Mouse (Mus musculus) neural tube, embryonic 15.5 days (tissue): Measurements from ENCODE around the gene Ifngr2. TPM values are rescaled to one million over a fixed set of nuclear protein-coding genes. Genes with fewer than 3 reads are reported as not detected.

Experiments
- ATAC-seq: fragments of 200-750 bp; cut with Nextera tagmentation; 2 replicates; pipeline ENCODE4 v1.8.0; 2017; ENCODE audit warnings: mild to moderate bottlenecking, moderate TSS enrichment, moderate library complexity; ENCODE audit not compliant: low FRiP score
- H3K27ac ChIP-seq: fragments of 300-500 bp; sonication (generic); replicated peaks from 2 replicates; pipeline ENCODE4 v1.5.1; 2015; ENCODE audit warnings: mild to moderate bottlenecking, inconsistent platforms
- H3K27me3 ChIP-seq: fragments of 300-500 bp; sonication (generic); replicated peaks from 2 replicates; pipeline ENCODE4 v1.6.1; 2015; ENCODE audit warnings: inconsistent platforms
- H3K36me3 ChIP-seq: fragments of 300-500 bp; sonication (generic); 2 replicates; pipeline ENCODE4 v1.6.1; 2015; ENCODE audit warnings: inconsistent platforms
- H3K4me1 ChIP-seq: fragments of 300-500 bp; sonication (generic); 2 replicates; pipeline ENCODE4 v1.6.1; 2015; ENCODE audit warnings: inconsistent platforms
- H3K4me2 ChIP-seq: fragments of 300-500 bp; sonication (generic); 2 replicates; pipeline ENCODE4 v1.6.1; 2015; ENCODE audit warnings: inconsistent platforms, mild to moderate bottlenecking, moderate library complexity
- H3K4me3 ChIP-seq: fragments of 300-500 bp; sonication (generic); replicated peaks from 2 replicates; pipeline ENCODE4 v1.5.1; 2015; ENCODE audit warnings: mild to moderate bottlenecking, inconsistent platforms
- H3K9ac ChIP-seq: fragments of 300-500 bp; sonication (generic); replicated peaks from 2 replicates; pipeline ENCODE4 v1.6.1; 2015; ENCODE audit warnings: mild to moderate bottlenecking, inconsistent platforms
- H3K9me3 ChIP-seq: fragments of 300-500 bp; sonication (generic); replicated peaks from 2 replicates; pipeline ENCODE4 v1.6.1; 2016; ENCODE audit warnings: inconsistent platforms
- WGBS: fragments of 180-500 bp; shearing (Covaris S2); methylation state at CpG from one replicate; pipeline ENCODE4 v1.1.7; 2015; ENCODE audit warnings: mixed read lengths; 5-methylcytosine and 5-hydroxymethylcytosine counted together
- polyA plus RNA-seq: library from polyadenylated mRNA; unstranded; fragments of >200 nt; fragmentation: Nextera tagmentation; extraction: Ambion mirVana; gene quantifications from 2 replicates; pipeline ENCODE4 v1.2.1, GENCODE M21; 2015

Gene Ifngr2
- polyA plus RNA-seq, 1 experiment from 2014 or later = 112 TPM

DNA sequence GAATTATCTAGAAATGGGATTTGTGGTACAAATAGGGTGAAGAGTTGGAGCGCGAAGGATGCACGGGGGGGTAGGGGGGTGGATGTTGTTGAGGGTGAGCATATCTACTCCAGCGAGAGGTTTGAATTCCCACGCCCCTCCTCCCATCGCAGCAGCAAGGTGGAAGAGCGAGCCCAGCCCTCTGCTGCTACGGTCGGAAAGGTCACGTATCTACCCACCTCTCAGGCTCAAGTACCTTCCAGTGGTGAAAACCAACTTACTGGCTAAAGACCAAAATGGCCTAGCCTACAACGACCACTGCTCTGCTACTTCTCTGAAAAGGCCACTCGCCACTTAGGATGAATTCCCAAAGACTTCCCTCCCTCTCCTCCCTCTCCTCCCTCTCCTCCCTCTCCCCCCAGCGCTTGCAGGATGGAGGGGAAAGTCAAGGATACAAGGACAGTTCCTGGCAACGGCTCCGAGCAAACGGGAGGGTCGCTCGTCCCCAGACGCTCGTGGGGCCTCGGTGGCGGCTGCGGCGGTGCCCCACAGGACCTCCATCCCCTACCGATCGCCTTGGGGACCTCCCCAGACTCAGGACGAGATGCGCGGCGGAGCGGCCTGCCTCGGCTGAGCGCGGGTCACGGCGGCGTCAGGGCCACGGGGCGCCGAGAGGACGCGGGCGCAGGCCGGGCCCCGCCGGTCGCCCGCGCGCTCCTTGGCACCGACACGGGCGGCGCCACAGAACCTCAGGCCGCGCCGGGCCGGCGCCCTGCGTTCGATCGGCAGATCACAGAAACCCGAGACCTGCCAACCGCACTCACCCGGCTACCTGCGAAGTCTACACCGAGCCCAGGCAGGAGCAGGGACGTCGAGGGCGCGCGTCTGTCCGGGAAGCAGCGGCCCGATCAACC, 50.2 kb downstream of the Ifngr2 start:
- peak overlapping the region; percentile 91 for H3K4me2 ChIP-seq
- under 1% methylated on average over 73 of the region's 75 CpGs for WGBS
- ATAC-seq = peak; percentile 0

DNA sequence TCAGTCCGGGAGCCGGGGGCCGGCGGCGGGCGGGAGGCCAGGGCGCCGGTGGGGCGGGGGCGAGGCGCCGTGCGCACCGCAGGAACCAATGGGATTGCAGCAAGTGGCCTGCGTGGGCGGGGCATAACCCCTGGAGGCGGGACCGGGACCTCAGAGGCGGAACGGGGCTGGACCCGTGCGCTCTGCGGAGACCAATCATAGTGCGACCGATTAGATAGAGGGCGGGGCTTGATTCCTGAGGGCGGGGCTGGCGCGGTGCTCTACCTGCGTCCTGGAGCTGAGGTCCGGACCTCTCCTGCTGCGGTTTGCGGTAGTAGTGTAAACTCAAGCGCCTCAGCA, 50.8 kb downstream of the Ifngr2 start, which contains the start of gene Tmem50b:
Tmem50b (minus strand) TSS at position 129 of the 339 bp plus-strand sequence.
- H3K36me3 ChIP-seq = no peaks in the 10 kb centered on the region
- H3K4me3 ChIP-seq = peak within 1 kb of the TSS; percentile 88
- peak within 1 kb of the TSS; percentile 86 for H3K27ac ChIP-seq
- peak within 1 kb of the TSS; percentile 91 for H3K4me2 ChIP-seq
- ATAC-seq = peak; percentile 99
- H3K4me1 ChIP-seq = peaks cover 31% of the 10 kb centered on the region
- under 1% methylated on average over 34 of the region's 34 CpGs for WGBS
- H3K9me3 ChIP-seq = no peaks in the 10 kb centered on the region
- H3K9ac ChIP-seq = peak within 1 kb of the TSS; percentile 77
- peaks cover 4% of the 10 kb centered on the region; the same call in 1 of the 2 replicates for H3K27me3 ChIP-seq

More for the DNA sequence above, 50.2 kb downstream of the Ifngr2 start:
- Histone ChIP-seq H3K9me3 (no peaks in the 10 kb centered on the region), H3K4me1 (peaks cover 36% of the 10 kb centered on the region), H3K27me3 (peaks cover 4% of the 10 kb centered on the region; the same call in 1 of the 2 replicates), H3K4me3 (peak overlapping the region; percentile 88), H3K27ac (peak overlapping the region; percentile 86), H3K36me3 (no peaks in the 10 kb centered on the region), H3K9ac (peak overlapping the region; percentile 77)

DNA sequence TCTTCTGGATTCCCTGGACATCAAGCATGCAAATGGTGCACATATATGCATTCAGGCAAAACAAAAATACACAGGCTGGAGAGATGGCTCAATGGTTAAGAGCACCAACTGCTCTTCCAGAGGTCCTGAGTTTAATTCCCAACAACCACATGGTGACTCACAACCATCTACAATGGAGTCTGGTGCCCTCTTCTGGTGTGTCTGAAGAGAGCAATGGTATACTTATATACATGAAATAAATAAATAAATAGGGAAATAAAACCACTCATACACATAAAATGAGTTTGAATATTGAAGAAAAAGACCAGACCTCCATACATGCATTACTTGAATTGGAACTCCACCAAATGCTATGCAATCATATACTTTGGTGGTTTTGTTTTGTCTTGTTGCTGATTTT, 52.4 kb downstream of the Ifngr2 start:
- no peaks in the 10 kb centered on the region for H3K36me3 ChIP-seq
- H3K27me3 ChIP-seq = peaks cover 4% of the 10 kb centered on the region; the same call in 1 of the 2 replicates
- no peak overlapping the region for H3K4me2 ChIP-seq
- H3K9me3 ChIP-seq = no peaks in the 10 kb centered on the region
- H3K4me3 ChIP-seq = no peak overlapping the region
- ATAC-seq = no peak
- peaks cover 24% of the 10 kb centered on the region for H3K4me1 ChIP-seq
- H3K9ac ChIP-seq = no peak overlapping the region
- no peak overlapping the region for H3K27ac ChIP-seq

- Histone ChIP-seq H3K27ac (no peak overlapping the region), H3K27me3 (peaks cover 4% of the 10 kb centered on the region; the same call in 1 of the 2 replicates), H3K9ac (no peak overlapping the region), H3K4me3 (no peak overlapping the region), H3K4me1 (peaks cover 13% of the 10 kb centered on the region), H3K36me3 (no peaks in the 10 kb centered on the region), H3K9me3 (no peaks in the 10 kb centered on the region), H3K4me2 (no peak overlapping the region)
- WGBS = 68% methylated on average over 4 of the region's 4 CpGs
- ATAC-seq = no peak
Observed at GRCm38 (mm10) chr16:91601081-91601480, 54.2 kb downstream of the Ifngr2 start.

DNA sequence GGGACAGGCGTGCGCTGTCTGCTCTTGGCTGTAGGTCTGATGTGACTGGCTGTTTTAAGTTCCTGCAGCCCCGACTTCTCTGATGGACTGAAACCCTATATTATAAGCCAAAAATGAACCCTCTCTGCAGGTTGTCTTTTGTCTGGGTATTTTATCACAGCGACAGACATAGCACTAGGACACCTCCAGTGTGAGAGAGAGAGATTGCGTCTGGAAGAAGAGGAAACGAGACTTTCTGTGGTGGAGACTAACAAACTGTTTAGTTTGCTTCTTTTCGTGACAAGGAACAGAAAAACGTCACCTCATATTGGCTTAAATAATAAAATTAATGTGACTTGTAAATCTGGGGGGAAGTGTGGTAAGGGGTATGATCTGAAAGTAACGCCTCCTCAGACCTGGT, 54.8 kb downstream of the Ifngr2 start:
- H3K4me2 ChIP-seq = no peak overlapping the region
- WGBS = 61% methylated on average over 9 of the region's 9 CpGs
- no peak overlapping the region for H3K4me3 ChIP-seq
- H3K4me1 ChIP-seq = peaks cover 7% of the 10 kb centered on the region
- no peak overlapping the region for H3K27ac ChIP-seq
- no peak overlapping the region for H3K9ac ChIP-seq
- H3K36me3 ChIP-seq = no peaks in the 10 kb centered on the region
- H3K27me3 ChIP-seq = peaks cover 4% of the 10 kb centered on the region; the same call in 1 of the 2 replicates
- no peaks in the 10 kb centered on the region for H3K9me3 ChIP-seq
- ATAC-seq = no peak

GRCm38 (mm10) chr16:91605156-91605555, 58.3 kb downstream of the Ifngr2 start:
- Histone ChIP-seq H3K4me2 (no peak overlapping the region), H3K4me1 (no peaks in the 10 kb centered on the region), H3K27ac (no peak overlapping the region), H3K4me3 (no peak overlapping the region), H3K9ac (no peak overlapping the region), H3K36me3 (no peaks in the 10 kb centered on the region), H3K9me3 (no peaks in the 10 kb centered on the region), H3K27me3 (no peaks in the 10 kb centered on the region)
- ATAC-seq = no peak
- WGBS = 77% methylated on average over 6 of the region's 6 CpGs

DNA sequence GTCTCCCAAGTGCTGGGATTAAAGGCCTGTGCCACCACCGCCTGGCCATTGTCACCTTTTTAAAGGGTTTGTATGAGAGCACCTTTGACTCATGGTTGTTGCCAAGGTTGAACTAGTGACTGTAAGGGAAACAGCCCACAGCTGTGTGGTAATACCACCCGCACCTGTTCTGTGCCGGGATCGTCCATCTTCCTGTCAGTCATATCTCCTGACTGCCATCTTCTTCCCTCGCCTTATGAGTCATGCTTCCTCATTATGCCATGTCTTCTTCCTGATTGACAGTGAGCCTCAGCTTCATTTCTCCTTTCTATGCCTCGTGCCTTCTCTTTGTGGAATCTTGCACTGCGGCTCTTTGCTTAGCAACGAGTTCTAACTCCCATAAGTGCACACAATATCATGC, 60.1 kb downstream of the Ifngr2 start:
- 93% methylated on average over 8 of the region's 8 CpGs for WGBS
- no peak overlapping the region for H3K4me2 ChIP-seq
- no peaks in the 10 kb centered on the region for H3K27me3 ChIP-seq
- H3K9ac ChIP-seq = no peak overlapping the region
- no peak for ATAC-seq
- H3K36me3 ChIP-seq = no peaks in the 10 kb centered on the region
- H3K4me1 ChIP-seq = no peaks in the 10 kb centered on the region
- H3K4me3 ChIP-seq = no peak overlapping the region
- H3K27ac ChIP-seq = no peak overlapping the region
- no peaks in the 10 kb centered on the region for H3K9me3 ChIP-seq

- Histone ChIP-seq H3K9ac (no peak overlapping the region), H3K27me3 (no peaks in the 10 kb centered on the region), H3K36me3 (peaks cover 2% of the 10 kb centered on the region; the same call in 1 of the 2 replicates), H3K4me3 (no peak overlapping the region), H3K4me1 (no peaks in the 10 kb centered on the region), H3K9me3 (no peaks in the 10 kb centered on the region), H3K27ac (no peak overlapping the region), H3K4me2 (no peak overlapping the region)
- ATAC-seq = no peak
- 78% methylated on average over 9 of the region's 9 CpGs for WGBS
Observed at GRCm38 (mm10) chr16:91609501-91610245, 62.8 kb downstream of the Ifngr2 start.

DNA sequence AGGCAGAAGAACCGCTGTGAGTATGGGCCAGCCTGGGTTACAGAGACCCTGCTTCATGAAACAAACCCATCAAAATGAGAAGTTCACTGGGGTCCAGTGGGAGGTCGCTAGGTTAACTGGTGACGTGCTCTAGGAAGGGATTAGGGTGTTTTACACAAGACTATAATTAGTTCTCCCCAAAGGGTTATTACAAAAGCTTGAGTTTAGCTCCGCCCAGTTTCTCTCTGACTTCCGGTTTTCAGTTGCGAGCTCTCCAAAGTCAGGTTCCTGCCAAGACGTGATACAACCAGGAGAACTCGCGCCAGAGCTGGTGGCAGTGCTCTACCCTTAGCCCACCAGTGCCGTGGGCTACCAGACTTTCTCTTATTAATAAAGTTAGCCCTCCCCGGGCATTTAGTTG, 64.4 kb downstream of the Ifngr2 start:
- Histone ChIP-seq H3K9ac (no peak overlapping the region), H3K4me3 (no peak overlapping the region), H3K4me2 (no peak overlapping the region), H3K36me3 (peaks cover 2% of the 10 kb centered on the region; the same call in 1 of the 2 replicates), H3K4me1 (no peaks in the 10 kb centered on the region), H3K9me3 (no peaks in the 10 kb centered on the region), H3K27me3 (no peaks in the 10 kb centered on the region), H3K27ac (no peak overlapping the region)
- ATAC-seq = no peak
- 78% methylated on average over 11 of the region's 11 CpGs for WGBS

DNA sequence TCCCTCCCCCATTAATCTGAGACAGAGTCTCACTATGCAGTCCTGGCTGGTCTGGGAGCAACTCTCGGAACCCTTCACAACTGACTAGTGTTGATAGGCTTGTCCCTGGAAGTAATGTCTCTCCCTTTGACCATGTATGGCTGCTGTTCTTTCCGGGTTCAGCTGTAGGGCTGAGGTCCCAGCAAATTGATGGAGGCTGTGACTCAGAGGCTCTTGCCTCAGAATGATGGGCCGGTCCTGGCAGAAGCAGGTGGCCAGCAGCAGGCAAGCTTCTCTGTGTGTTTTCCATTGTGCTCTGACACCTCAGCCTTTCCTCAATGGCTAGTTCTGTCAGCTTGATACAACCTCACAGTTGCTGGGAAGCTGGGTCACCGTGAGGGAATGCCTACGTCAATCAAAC, 65.7 kb downstream of the Ifngr2 start:
- Histone ChIP-seq H3K4me2 (no peak overlapping the region), H3K4me3 (no peak overlapping the region), H3K4me1 (no peaks in the 10 kb centered on the region), H3K36me3 (peaks cover 2% of the 10 kb centered on the region; the same call in 1 of the 2 replicates), H3K9me3 (no peaks in the 10 kb centered on the region), H3K27me3 (no peaks in the 10 kb centered on the region), H3K27ac (no peak overlapping the region), H3K9ac (no peak overlapping the region)
- no peak for ATAC-seq
- WGBS = 75% methylated on average over 5 of the region's 5 CpGs

GRCm38 (mm10) chr16:91614552-91614951, 67.7 kb downstream of the Ifngr2 start:
- no peaks in the 10 kb centered on the region for H3K9me3 ChIP-seq
- WGBS = 81% methylated on average over 6 of the region's 6 CpGs
- no peak overlapping the region for H3K4me3 ChIP-seq
- H3K27ac ChIP-seq = no peak overlapping the region
- H3K4me2 ChIP-seq = no peak overlapping the region
- H3K27me3 ChIP-seq = no peaks in the 10 kb centered on the region
- peaks cover 2% of the 10 kb centered on the region; the same call in 1 of the 2 replicates for H3K36me3 ChIP-seq
- peaks cover 6% of the 10 kb centered on the region for H3K4me1 ChIP-seq
- no peak for ATAC-seq
- H3K9ac ChIP-seq = no peak overlapping the region
